Comparison of ENCODE assay signal across 8 mouse cellular contexts in the genomic region with DNA sequence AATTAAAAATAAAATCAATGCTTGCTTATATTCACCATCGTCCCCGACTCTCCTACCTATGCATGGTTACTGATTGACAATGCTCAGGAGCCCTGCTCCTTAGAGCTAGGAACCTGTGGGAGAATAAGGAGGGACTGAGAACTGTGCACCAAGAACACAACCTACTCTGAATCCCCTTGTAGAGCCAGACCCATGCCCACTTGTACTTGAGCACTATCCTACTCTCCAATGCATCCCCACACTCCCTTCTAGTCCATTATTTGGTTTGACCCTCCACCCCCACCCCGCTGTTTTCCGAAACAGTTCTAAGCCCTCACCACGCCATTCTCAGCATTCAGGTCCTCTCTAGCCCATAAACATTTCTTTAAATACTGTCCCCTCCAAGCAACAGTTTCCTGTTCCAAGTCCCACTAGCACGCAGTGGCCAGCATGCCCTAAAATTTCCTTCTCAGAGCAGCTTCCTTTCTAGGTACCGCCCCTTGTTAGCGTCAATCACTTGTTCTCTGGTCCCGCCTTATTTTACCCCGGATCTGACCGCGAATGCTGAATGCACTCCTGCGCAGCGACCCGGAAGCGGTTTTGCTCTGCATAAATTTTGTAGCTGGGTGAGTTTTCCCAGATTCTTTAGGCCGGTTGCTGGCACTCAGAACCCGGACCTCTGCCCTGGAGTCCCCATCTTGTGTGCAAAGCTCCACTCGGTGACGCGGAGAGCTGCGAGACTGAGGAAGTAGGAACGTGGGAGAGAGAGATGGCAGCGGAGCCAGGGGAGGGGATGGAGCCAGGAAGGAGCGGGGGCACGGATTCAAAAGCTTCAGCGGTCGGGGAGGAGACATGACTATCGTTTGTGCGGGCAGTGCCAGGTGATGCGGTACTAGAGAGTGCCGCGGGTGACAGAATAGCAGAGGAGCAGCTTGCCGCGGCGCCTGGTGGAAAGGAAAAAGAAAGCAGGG. TPM values are rescaled to one million over a fixed set of nuclear protein-coding genes. Genes with fewer than 3 reads are reported as not detected.
DNase-seq lines count a peak whose midpoint lies in the region; ATAC-seq and TF ChIP-seq lines count a peak whose summit lies in the region.

Zfp160 (plus strand) TSS at position 522 of the 950 bp plus-strand sequence.

- ATAC-seq in Patski: peak; percentile 96
- ATAC-seq in hindbrain, embryonic 13.5 days (ENCODE audit: low FRiP score): peak; percentile 95

- H3K4me3 ChIP-seq in hindbrain, embryonic 13.5 days: peak within 1 kb of the TSS; percentile 79

- POLR2A ChIA-PET in Patski (lab: Charles Lee): interaction anchor here (1.3 kb wide), 1 partner anchor 64 kb away, joined by 3 read pairs; the partner anchor contains the start of gene Ppp2r1a

- no peaks in the 10 kb centered on the region for H3K9me3 ChIP-seq in hindbrain, embryonic 13.5 days

- H3K36me3 ChIP-seq in hindbrain, embryonic 13.5 days: peaks cover 20% of the 10 kb centered on the region

- CTCF ChIA-PET in Patski (lab: Charles Lee): no interaction called here

- no peaks in the 10 kb centered on the region for H3K27me3 ChIP-seq in Patski
- H3K27me3 ChIP-seq in hindbrain, embryonic 13.5 days: 0 out of 2 replicates have a peak, but pooled peaks cover 5% of the 10 kb centered on the region

- peak; percentile 46 for DNase-seq in Patski (ENCODE audit: low read depth, low spot score)
- DNase-seq in cerebellum, postnatal 14 days: peak; percentile 89 to 90
- peak; percentile 83 to 85 for DNase-seq in frontal cortex, postnatal 14 days (ENCODE audit: low spot score in 2 of 2)
- DNase-seq in layer of hippocampus, postnatal 25 days (ENCODE audit: extremely low spot score in 1 of 2, low spot score in 1 of 2): peak; percentile 77 to 80
- peak; percentile 91 for DNase-seq in lung, postnatal 25 days (ENCODE audit: low spot score)
- peak; percentile 92 for DNase-seq in retina, embryonic 14.5 days (ENCODE audit: low spot score)
- peak; percentile 81 for DNase-seq in thymus, postnatal 4 days

- in situ Hi-C loops in Patski (cut with MboI; ENCODE audit: low pct_unique_long_range_greater_than_20kb): loop anchor here (5.0 kb wide), 1 partner anchor 46 kb away; no protein-coding TSS in a partner anchor

- H3K4me2 ChIP-seq in hindbrain, embryonic 13.5 days: peak within 1 kb of the TSS; percentile 90

- 6% methylated on average over 36 of the region's 36 CpGs for WGBS in hindbrain, embryonic 13.5 days

- peak; percentile 36 for TF ChIP-seq CTCF in Patski (IDR thresholded peaks at IDR 0.05)

- H3K9ac ChIP-seq in hindbrain, embryonic 13.5 days: peak within 1 kb of the TSS; percentile 88

- H3K27ac ChIP-seq in hindbrain, embryonic 13.5 days: peak within 1 kb of the TSS; percentile 91

- peaks cover 19% of the 10 kb centered on the region for H3K4me1 ChIP-seq in hindbrain, embryonic 13.5 days (replicated peaks)

RNA-seq across cellular contexts. Expression of gene Zfp160, which starts in this region (rescaled TPM):
- 22.2 TPM for polyA plus RNA-seq in Patski (2021)
- 18.5 and 18.8 TPM in 2 replicates for polyA plus RNA-seq in hindbrain, embryonic 13.5 days (2015; fragmentation: Nextera tagmentation; extraction: Ambion mirVana)
- total RNA-seq in layer of hippocampus, postnatal 25 days (2021): 10 to 100 TPM; 19.5 to 24.1 TPM

Comparison
In these comparisons a context has a peak if more than half of its experiments do, and no peak if none do; other contexts are left out.
1. Peak in every context shown above with its lines: DNase-seq, ATAC-seq, H3K4me3 ChIP-seq and H3K27ac ChIP-seq.